Mouse (Mus musculus): ENCODE data around the gene Tbc1d9.
"Not testable (repeated sequence)": the region's sequence is repeated elsewhere in the genome, so short reads cannot be mapped to it uniquely, and the experiment has no call there.

Gene Tbc1d9

DNA sequence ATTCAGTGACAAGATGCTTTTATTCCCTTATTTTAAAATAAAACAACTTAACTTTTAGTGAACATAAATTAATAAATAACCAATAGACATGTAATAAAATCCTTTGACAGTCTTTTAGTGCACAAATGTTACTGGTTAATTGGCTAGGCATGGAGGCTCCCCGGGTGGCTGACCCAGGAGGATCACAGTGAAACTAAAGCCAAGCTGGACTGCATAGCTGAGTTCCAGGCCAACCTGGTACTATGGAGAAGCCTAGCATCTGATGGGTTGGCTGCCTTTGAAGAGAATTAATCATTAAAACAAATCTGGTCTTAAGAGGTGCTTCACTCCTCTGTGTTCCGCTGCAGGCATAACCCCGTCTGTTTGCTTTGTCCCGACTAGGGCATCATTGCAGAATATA, 67.9 kb downstream of the Tbc1d9 start:
- DNase-seq (ENCODE audit: low spot score): no peak

DNA sequence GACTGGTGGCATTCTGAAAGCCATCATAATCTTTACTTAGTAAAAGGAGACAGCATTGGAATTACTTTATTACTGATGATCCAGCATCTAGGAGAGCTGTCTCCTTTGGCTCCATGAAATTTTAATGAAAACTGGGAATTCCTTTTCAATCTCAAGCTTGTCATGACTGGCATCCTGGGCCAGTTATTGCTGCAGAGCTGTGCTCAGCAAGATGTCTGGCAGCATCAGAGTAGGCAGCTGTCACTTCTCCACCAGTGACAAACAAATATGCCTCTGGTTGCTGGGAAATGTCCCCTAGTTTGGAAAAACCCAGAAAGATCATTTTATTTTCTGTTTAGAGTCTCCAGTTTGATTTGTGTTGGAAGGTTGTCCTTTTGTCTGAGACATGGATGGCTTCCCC, 74.2 kb downstream of the Tbc1d9 start:
- DNase-seq (ENCODE audit: low spot score): no peak

GRCm38 (mm10) chr8:83244151-83244550, 79.0 kb downstream of the Tbc1d9 start:
- peak; percentile 32 for DNase-seq (ENCODE audit: low spot score)

DNA sequence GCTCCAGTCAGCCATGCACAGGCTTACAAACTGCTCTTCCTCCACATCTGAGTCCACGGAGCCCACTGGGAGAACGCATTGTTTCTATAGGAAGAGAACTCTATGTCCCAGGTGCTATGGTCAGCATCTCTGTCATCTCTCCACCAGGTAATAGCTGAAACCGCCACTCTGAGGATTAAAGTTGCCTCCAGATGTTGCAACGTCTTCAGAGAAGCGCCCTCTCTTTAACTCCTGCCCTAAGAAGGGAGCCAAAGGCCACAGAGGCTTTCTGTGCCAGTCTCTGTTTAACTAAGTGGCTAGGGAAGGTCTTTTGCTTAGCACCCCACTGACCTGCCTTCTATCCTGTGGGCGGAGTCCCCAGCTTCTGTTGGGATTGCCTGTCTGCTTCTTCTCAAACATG, 85.7 kb downstream of the Tbc1d9 start:
- no peak for DNase-seq (ENCODE audit: low spot score)

DNA sequence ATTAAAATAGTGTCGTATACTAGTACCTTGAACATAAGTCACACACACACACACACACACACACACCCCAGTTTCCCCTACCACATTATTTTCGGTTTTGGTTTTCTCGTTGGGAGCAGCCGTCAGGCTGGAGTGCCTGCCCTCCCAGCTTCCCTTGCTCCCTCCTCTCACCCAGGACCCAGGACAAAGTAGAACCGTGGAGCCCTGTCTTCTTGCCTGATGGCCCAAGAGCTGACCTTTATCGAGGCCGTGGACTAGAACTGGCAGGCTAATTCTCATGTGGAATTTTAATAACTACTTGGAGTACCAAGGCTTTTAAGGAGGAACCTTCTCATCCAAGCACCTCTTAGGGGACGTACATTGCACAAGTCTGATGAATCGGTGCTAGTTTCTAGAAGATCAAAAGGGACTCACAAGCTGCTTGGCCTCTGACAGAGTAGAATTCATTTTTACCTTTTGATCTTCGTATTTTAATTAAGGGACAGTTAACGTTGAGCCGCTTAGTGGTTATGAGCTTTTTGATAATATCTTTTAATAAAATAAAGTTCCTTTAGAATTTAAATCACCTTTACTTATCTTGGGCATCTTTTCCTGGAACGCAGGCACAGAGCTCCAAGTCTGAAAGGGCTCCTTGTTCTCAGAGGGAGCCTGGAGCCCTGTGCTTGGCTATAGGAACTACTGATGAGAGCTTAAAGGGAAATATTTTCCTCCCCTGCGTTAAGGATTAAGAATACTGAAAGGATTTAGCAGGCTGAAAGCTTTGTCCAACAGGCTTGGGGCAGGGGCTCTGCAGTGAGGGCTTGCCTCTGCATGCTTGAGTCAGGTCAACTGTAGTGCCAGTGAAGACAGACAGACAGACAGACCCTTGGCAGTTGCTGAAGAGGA, 86.5 kb downstream of the Tbc1d9 start:
- no peak for DNase-seq (ENCODE audit: low spot score)

DNA sequence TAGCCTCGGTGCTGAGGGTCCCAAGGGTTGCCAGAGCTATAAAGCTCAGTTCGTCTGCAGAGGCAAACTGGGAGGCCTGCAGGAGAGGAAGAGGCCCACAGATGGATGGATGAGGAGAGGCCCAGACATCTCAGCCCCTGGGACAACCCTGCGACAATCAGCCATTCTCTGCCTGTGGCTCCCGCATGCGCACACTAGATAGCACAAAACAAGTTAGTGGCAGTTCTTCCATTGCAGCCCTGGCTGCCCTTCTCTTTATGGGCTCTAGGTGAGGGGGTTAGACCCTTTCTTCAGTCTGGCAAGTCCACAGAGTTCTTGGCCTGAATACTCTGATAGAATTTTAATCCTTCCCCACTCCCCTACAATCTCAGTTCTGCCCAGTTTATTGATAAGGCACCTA, 87.6 kb downstream of the Tbc1d9 start:
- DNase-seq (ENCODE audit: low spot score): no peak

DNA sequence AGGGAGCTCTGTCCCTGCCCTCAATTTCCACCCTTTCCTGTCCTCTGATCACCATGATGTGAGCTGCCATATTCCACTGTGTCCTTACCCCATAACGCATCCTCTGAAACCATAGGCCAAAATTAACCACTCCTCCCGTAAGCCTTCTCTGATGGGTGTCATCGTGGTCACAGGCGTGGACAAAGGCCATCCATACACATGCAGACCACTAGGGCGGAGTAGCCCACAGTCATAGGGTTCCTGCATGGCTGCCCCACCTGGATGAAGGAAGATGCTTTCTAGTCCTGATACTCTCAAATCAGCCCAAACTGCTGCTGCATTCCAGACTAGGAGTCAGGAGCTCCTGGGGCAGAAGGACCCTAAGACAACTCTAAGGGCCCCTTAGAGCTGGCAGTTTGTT, 92.5 kb downstream of the Tbc1d9 start:
- DNase-seq (ENCODE audit: low spot score): no peak

- DNase-seq (ENCODE audit: low spot score): peak; percentile 40
Observed at GRCm38 (mm10) chr8:83260418-83261215, 95.5 kb downstream of the Tbc1d9 start.

- no peak for DNase-seq (ENCODE audit: low spot score)
Observed at GRCm38 (mm10) chr8:83271172-83271571, 106.0 kb downstream of the Tbc1d9 start.

DNA sequence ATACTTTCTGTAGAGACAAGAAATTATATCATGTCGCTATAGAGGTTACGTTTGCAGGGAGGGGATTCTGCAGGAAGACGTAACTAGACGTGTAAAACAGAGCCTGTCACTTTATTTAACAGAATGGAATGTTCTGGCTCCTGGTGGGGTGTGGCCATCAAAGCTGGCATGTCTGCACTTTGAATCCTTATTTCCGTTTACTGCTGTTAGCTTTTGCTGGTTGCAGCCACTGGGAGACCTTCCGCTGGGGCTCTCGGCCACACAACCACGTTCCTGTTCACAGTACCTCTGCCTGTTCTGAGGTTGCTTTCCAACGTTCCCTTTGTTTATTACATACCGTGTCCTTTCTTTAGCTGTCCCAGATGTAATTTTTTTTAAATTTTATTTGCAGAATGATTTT, 107.3 kb downstream of the Tbc1d9 start:
- no peak for DNase-seq (ENCODE audit: low spot score)

GRCm38 (mm10) chr8:83274470-83274869, 109.3 kb downstream of the Tbc1d9 start:
- DNase-seq (ENCODE audit: low spot score): no peak

- no peak for DNase-seq (ENCODE audit: low spot score)
Observed at GRCm38 (mm10) chr8:83278431-83278830, 113.3 kb downstream of the Tbc1d9 start.

DNA sequence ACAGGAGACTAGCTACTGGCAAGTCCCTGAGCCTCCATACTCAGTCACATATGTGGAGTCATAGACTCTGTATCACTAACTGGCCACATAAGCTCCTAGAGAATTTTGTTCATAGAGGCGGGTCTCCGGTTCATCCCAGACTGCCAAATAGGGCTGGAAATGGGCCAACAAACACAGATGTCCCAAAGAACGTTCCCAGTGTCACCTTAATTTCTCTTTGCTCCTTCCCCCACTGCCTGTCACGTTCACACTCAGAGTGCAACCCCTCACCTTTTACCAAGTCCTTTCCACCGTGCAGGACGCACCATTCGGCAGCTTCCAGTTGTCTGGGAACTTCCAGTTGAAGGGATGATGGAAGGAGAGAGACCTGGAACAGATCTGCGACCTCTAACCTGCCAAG, 120.2 kb downstream of the Tbc1d9 start:
- DNase-seq (ENCODE audit: low spot score): no peak

GRCm38 (mm10) chr8:83290176-83290575, 125.0 kb downstream of the Tbc1d9 start, which contains the start of gene Ucp1:
Gene Ucp1 (plus strand): TSS chr8:83290352.
- no peak for DNase-seq (ENCODE audit: low spot score)

GRCm38 (mm10) chr8:83297375-83297774, 132.2 kb downstream of the Tbc1d9 start:
- no peak for DNase-seq (ENCODE audit: low spot score)

- DNase-seq (ENCODE audit: low spot score): no peak
Observed at GRCm38 (mm10) chr8:83300135-83300534, 135.0 kb downstream of the Tbc1d9 start.

DNA sequence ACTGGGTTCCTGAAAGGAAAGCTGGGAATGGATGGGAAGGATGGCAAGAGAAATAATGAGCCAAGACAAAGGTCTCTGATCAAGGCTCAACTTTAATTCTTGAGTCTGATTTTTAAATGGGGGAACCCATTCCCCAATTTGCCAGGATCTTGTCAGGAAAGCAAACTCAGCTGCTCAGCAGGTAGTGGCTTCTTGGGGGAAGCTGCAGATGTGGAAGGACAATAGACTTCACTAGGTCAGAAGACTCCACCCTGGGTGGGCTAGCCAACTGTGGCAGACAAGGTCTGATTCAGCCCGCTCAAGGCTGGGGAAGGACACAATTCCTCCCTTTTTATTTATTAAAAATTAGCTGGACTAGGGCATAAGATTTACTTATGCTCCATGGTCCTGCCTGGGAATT, 139.8 kb downstream of the Tbc1d9 start:
- no peak for DNase-seq (ENCODE audit: low spot score)

GRCm38 (mm10) chr8:83309836-83310235, 144.7 kb downstream of the Tbc1d9 start:
- no peak for DNase-seq (ENCODE audit: low spot score)

GRCm38 (mm10) chr8:83315084-83315483, 149.9 kb downstream of the Tbc1d9 start:
- DNase-seq (ENCODE audit: low spot score): not testable (repeated sequence)

DNA sequence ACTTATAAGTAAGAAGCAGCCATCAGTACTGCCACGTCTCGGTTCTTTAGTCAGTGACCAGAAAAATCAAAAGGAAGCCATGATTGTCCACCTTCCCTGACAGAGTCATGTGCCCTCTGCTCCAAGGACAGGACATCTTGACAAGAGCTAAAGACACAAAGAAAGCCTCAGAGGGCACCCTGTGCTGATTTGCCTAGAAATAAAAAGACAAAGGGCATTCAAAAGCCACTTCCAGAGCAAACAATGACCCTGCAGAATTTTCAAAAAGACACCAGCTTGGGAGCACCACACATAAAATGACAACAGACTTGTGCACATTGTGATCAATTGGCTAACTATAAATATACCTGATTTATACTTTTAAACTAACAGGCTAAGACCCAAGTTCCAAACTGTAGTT, 150.5 kb downstream of the Tbc1d9 start:
- DNase-seq (ENCODE audit: low spot score): no peak

DNA sequence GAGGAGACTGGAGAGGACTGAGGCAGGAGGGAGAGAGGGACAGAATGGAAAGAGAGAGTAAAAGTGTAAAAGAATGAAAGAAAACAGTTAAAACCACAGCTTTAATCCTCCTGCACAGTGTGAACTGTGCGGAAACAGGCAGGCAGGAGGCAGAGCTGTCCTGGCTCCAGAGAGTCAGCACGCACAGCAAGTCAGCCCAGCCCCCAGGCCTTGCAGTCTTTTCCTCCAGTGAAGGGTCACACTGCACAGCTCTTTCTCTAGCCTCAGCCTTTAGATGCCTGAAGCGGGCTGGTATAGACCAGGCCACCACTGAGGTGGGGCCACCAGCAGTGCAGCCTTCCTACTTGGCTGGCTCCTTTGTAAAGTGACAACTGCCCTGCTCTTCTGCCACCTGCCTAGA, 155.4 kb downstream of the Tbc1d9 start:
- no peak for DNase-seq (ENCODE audit: low spot score)

- no peak for DNase-seq (ENCODE audit: low spot score)
Observed at GRCm38 (mm10) chr8:83322374-83322773, 157.2 kb downstream of the Tbc1d9 start.
